Mouse (Mus musculus) cortical plate, adult 2 months (tissue): ENCODE measurements around the gene Olfr1508.

Source experiments
- CTCF ChIP-seq: fragments of 200-500 bp; IDR thresholded peaks from 2 replicates; pipeline ENCODE4 v1.5.1; 2011; ENCODE audit warnings: mild to moderate bottlenecking, control low read depth, low read length; ENCODE audit not compliant: insufficient read depth; ENCODE audit errors: extremely low read depth
- POLR2A ChIP-seq: fragments of 200-500 bp; IDR thresholded peaks from 2 replicates; pipeline ENCODE4 v1.6.1; 2011; ENCODE audit warnings: mild to moderate bottlenecking, low read length, control low read depth; ENCODE audit not compliant: insufficient read depth; ENCODE audit errors: extremely low read depth

GRCm38 (mm10) chr14:52414273-52414672 is 53.0 kb downstream of the Olfr1508 start, which contains the start of gene Olfr1510:
- TF ChIP-seq POLR2A (no peak), CTCF (no peak)
